Mouse (Mus musculus) monocyte, adult 2 months (primary cell): ENCODE results near the gene Zfp101.

Experiments used
- DNase-seq, 2 experiments: peaks; one replicate each; pipeline ENCODE4 v3.0.0; 2022; ENCODE audit warnings: low spot score in 2 of 2, low read depth in 1 of 2

The Zfp101 gene

DNA sequence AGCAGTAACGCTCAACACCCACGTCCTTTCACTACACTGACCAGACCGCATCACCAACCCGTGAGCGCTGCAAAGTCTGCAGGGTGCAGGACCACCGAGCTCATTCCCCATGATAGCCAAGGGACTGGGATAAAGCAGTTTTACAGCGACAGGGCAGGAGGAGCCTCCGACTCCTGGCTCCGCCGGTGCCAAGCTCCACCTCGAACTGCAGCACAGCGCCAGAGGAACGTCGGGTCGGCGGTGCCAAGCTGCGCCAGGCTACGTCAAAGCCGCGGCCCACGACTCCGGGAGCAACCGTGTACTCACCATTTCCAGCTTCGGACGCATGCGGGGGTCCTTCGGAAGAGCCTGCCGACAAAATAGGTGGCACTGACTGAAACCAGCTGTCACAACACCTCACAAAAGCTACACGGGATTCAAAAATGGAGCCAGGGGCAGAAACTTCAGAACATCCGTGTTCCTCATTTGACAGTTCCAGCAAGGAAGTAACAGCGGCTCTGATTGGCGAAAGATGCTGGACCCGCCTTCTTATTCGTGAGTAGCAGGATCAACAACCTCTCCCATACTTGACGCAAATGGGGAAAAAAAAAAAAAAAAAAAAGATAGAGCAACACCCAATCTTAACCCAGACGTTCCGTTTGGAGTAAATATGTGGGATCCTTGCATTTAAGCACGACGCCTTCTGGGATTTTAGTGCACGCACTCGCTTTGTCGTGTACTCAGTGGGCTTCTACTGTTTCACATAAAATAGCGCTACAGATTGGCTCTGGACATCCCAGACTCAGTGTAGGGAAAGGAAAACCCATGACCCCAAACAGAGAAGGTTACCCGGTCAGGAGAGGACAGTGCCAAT, at the start of gene Zfp101:
Zfp101 (minus strand) TSS at position 460 of the 853 bp plus-strand sequence.
- peak; percentile 73 to 79 for DNase-seq

DNA sequence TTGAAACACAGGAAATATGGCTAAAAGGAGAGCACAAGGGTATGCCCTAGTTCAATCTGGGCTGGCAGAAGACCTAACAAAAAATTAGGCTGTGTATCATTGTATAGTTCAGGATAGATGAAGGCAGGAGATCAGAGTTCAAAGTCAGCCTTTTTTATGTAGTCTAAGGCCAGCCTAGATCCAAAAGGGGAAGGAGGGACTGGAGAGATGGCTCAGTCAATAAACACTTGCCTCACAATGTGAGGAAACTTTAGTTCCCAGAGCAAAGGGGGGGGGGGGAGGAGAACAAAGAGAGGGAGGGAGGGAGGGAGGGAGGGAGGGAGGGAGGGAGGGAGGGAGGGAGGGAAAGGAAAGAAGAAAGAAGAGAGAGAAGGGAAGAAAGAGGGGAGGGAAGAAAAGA, 46.7 kb upstream of the Zfp101 start:
- no peak for DNase-seq

GRCm38 (mm10) chr17:33439922-33440321, 45.5 kb upstream of the Zfp101 start:
- no peak for DNase-seq

- DNase-seq: peak in 1 of 2 experiments; percentile 44
Observed at GRCm38 (mm10) chr17:33439148-33439547, 44.7 kb upstream of the Zfp101 start.

- no peak for DNase-seq
Observed at GRCm38 (mm10) chr17:33432019-33432946, 37.8 kb upstream of the Zfp101 start, which contains the start of gene Actl9. Gene Actl9, plus strand, starts transcription at chr17:33432896.

GRCm38 (mm10) chr17:33392271-33392670, 2.2 kb downstream of the Zfp101 start:
- DNase-seq: no peak

DNA sequence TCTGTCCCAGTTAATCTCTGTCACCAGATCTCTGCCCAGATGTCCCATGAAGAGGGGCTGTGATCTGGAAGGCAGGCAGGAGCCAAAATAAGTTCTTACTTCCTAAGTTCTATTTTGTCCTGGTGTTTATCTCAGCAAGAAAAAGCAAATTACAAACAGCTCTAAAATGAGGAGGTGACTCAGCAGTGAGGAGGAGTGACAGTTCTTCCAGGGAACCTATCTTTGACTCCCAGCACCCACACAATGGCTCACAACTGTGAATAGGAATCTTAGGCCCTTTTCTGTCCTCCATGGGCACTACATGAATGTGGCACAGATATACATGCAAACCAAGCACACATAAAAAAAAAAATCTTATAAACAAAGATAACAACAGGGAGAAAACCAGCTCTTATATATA, 8.7 kb downstream of the Zfp101 start:
- DNase-seq: no peak

DNA sequence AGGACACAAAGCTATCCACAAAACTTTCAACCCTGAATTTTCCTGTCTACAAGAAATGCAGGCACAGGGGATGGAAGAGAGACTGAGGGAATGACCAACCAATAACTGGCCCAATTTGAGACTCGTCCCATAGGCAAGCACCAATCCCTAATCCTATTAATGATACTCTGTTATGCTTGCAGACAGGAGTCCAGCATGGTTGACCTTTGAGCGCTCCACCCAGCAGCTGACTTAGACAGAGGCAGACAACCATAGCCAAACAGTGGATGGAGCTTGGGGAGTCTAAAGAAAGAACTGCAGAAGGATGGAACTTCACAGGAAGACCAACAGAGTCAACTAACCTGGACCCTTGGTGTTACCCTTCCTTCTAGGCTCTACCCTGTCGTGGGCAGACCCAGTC, 21.6 kb downstream of the Zfp101 start:
- DNase-seq: no peak

GRCm38 (mm10) chr17:33358411-33359384, 35.7 kb downstream of the Zfp101 start, which contains the start of gene Zfp81:
Gene Zfp81, minus strand, starts transcription at chr17:33358878.
- DNase-seq: peak; percentile 56 to 71

GRCm38 (mm10) chr17:33352981-33353380, 41.5 kb downstream of the Zfp101 start:
- no peak for DNase-seq
